Mouse (Mus musculus): ENCODE measurements around the gene Ndufb8.

Gene Ndufb8

GRCm38 (mm10) chr19:44530018-44530417 lies 25.2 kb downstream of the Ndufb8 start:
- no peak for DNase-seq

DNA sequence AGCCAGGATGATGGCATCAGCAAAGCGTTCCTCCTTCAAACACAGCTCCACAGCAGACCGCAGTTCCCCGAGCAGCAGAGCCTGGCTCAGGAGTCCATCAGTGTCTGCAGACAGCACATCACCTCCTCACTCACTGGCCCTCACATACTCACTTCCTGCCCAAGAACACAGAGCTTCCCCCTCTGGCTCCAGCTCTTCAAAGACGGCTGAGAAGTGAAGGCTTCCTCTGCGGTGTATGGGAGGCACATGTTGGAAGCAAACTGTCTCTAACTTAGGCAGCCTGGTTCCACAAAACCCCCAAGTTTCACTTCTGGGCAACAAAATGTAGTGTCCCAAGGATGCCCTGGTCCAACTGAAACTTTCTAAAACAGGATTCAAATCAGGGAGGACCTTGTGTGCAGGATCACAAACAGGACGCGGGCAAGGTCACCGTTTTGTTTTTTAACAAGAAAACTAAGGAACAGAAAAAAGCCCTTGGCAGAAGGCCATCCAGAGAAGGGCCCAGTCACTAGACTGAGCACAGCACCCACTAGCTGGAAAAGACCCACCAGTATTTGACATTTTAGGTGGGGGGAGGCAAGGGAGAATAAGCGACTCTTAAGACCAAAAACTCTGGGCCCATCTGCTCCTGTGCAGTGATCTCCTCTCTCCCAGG lies 29.6 kb downstream of the Ndufb8 start:
- no peak for DNase-seq

GRCm38 (mm10) chr19:44519152-44519551 lies 36.1 kb downstream of the Ndufb8 start:
- no peak for DNase-seq

DNA sequence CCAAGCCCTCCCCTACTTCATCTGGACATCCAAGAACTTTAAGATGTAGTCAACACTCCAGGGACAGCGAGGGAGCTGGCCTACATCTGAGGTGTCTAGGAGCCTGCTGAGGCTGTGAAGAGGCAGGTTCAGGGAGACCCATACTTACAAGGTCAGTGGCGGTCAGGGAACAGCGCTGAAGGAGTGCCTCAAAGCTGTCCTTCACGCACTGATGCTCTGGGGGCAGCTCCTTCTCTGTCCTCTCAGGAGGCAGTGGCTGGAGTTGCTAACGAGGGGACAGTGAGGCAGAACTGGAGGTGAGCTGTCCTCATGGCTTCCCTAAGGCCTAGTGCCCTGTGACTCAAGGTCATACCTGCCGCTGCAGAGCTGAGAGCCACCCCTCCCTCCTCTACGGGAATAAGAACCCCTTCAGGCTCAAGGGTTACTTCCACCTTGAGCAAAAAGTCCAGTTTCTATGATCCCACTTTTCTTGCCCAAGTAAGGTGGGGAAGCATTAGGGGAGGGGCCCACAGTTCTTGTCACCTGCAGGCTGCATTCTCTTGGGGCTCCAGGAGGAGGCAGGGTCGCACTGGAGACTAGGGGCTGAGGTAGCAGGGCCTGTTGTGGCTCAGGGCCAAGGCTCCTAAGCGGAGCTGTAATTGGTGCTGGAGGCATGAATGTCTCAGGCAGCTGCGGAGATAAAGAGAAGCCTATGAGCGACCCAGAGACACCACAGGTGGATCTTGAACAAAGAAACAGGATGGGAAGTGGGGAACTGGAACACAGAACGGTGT lies 37.1 kb downstream of the Ndufb8 start:
- no peak for DNase-seq

GRCm38 (mm10) chr19:44515769-44516168 lies 39.5 kb downstream of the Ndufb8 start:
- DNase-seq: no peak

GRCm38 (mm10) chr19:44514521-44515451 lies 40.5 kb downstream of the Ndufb8 start:
- DNase-seq: no peak

- DNase-seq: no peak
These were observed 41.2 kb downstream of the Ndufb8 start for GRCm38 (mm10) chr19:44513921-44514482.

- DNase-seq: no peak
These were observed 42.0 kb downstream of the Ndufb8 start for GRCm38 (mm10) chr19:44513054-44513833.

GRCm38 (mm10) chr19:44512601-44513000 lies 42.6 kb downstream of the Ndufb8 start:
- no peak for DNase-seq

DNA sequence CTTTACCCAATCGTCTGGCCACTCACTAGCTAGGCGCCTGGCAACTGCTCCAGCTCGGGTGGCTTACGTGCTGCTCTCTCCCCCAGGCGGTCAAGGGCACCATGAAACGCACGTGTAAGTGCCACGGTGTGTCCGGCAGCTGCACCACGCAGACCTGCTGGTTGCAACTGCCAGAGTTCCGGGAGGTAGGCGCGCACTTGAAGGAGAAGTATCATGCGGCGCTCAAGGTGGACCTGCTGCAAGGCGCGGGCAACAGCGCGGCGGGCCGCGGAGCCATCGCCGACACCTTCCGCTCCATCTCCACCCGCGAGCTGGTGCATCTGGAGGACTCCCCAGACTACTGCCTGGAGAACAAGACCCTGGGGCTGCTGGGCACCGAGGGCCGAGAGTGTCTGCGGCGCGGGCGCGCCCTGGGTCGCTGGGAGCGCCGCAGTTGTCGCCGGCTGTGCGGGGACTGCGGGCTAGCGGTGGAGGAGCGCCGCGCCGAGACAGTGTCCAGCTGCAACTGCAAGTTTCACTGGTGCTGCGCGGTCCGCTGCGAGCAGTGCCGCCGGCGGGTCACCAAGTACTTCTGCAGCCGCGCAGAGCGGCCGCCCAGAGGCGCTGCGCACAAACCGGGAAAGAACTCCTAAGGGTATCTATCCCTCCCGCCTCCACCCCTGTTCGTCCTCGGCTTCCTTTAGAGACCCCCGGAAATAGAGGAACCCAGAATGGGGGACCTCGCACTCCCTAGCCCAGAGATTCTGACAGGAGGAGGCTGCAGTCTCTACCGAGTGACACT lies 43.6 kb downstream of the Ndufb8 start:
- peak; percentile 19 for DNase-seq

DNA sequence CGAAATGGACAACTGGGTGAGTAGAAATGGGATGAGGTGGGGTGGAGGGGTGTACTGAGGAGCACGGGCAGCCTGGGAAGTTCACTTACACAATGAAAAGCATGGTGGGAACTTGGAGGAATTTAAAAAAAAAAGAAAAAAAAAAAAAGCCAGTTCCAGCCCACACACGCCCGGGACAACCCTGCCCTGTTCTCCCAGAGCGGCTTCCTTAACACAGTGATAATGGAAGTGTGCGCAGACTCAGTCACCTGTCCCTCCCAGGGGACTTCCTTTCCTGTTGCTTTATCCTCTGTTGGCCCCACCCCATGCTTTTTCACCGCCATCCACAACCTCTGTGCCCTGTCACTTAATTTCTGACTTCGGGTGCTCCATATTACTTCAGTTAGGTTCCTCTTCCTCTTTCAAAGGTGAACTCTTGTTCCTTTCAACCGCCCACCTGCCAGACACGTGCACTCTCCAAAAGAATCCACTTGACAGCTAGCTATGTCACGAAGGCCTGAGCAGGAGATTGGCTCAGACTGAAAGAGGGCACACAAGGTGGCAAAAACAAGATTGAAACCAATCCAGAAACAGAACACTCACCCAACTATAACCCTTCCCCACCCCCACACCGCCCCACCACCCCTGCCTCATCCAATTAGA lies 44.6 kb downstream of the Ndufb8 start:
- DNase-seq: no peak

DNA sequence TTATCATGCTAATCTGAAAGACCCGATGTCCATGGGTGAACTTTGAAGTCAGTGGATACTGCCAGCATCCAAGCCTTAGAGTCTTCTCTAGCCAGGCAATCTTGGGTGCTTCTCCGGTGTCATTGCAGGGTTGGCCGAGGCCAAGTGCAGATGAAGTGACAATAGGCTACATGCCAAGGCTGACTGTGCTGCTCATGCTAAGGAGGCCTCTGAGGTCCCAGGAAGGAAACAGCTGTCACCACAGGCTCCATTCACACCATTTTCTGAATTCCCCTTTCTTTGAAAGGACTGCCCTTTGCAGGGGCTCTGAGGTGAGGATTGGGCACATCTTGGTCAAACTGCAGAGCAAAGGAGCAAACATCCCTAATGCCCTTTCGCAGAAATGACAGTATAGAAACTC lies 52.5 kb downstream of the Ndufb8 start:
- no peak for DNase-seq

GRCm38 (mm10) chr19:44501925-44502324 lies 53.3 kb downstream of the Ndufb8 start:
- no peak for DNase-seq

DNA sequence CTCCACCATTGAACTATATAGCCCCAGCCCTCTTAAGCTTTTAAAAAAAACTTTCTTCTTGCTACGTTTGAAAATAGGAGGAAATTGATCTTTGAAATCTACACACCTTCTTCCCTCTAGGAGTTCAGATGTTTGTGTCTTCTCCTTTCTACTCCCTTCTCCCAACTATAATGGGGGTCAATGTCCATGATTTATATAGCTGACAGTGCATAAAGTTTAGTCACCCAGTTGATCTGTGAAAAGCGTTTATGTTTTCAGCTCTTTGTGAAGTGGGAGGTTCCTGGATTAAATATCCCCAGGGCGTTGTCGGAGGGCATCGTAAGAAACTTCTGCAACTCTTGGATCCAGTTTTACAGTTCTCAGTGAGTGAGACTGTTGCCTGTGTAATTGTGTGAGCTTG lies 55.0 kb downstream of the Ndufb8 start:
- no peak for DNase-seq

DNA sequence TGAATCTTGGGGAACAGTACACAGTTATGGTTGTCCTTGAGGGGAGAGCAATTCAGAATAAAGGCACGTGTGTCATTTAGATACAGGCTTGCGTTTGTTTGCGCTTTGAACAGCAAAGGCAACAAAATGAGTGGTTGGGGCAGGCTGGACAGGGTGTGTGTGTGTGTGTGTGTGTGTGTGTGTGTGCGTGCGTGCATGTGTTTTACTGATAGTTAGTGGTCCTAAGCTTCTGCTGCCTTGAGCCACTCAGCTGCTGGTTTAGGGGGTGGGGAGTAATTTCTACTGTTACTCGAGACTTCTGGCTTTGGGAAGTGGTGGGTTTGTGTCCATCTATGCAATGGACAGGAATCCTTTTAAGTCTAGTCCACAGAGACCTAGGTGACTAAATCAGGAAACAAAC lies 56.3 kb downstream of the Ndufb8 start:
- DNase-seq: no peak
